Mouse (Mus musculus) myocyte (in vitro differentiated cells): ENCODE measurements at regions not wholly inside any gene's neighbourhood (a gene's known extent, or its start where the extent isn't known, plus 50 kb on each side); places are given as distances from the start of the nearest gene placed in this dataset.
"Not testable (repeated sequence)": the region's sequence is repeated elsewhere in the genome, so short reads cannot be mapped to it uniquely, and the experiment has no call there.

Experiments
- H3K27me3 ChIP-seq: one replicate; pipeline ENCODE4 v1.6.1; 2011; ENCODE audit not compliant: control insufficient read depth, insufficient read depth, insufficient read length
- H3K36me3 ChIP-seq: one replicate; pipeline ENCODE4 v1.6.1; 2011; ENCODE audit not compliant: control insufficient read depth, insufficient read depth
- H3K4me2 ChIP-seq: one replicate; pipeline ENCODE4 v1.6.1; 2011; ENCODE audit warnings: low read depth, control low read depth
- H3K4me3 ChIP-seq: one replicate; pipeline ENCODE4 v1.5.1; 2011; ENCODE audit warnings: mild to moderate bottlenecking, control low read depth, moderate library complexity
- H3K79me2 ChIP-seq: one replicate; pipeline ENCODE4 v1.6.1; 2011; ENCODE audit not compliant: control insufficient read depth, insufficient read depth
- H3ac ChIP-seq: one replicate; pipeline ENCODE4 v1.6.1; 2011; ENCODE audit not compliant: control insufficient read depth, insufficient read length
- CEBPB ChIP-seq: IDR thresholded peaks from 2 replicates; pipeline ENCODE4 v1.6.1; 2011; ENCODE audit warnings: mild to moderate bottlenecking, moderate library complexity; ENCODE audit not compliant: poor library complexity, insufficient read depth, severe bottlenecking
- E2F4 ChIP-seq: IDR thresholded peaks from one replicate; pipeline ENCODE4 v1.6.1; 2011; ENCODE audit warnings: mild to moderate bottlenecking, control low read depth, moderate library complexity; ENCODE audit not compliant: insufficient read depth
- MAX ChIP-seq: IDR thresholded peaks from one replicate; pipeline ENCODE4 v1.6.1; 2011; ENCODE audit warnings: low read depth, mild to moderate bottlenecking, control low read depth
- MYOD1 ChIP-seq, 3 experiments: IDR thresholded peaks; one replicate each; pipeline ENCODE4 v1.6.1; 2011; ENCODE audit warnings: control low read depth in 2 of 3, low read depth in 2 of 3, mild to moderate bottlenecking in 2 of 3, moderate library complexity in 1 of 3; ENCODE audit not compliant: insufficient read length in 2 of 3, control insufficient read depth in 1 of 3
- MYOG ChIP-seq, 3 experiments: IDR thresholded peaks; one replicate each; pipeline ENCODE4 v1.6.1; 2011; ENCODE audit warnings: control low read depth in 2 of 3, low read depth in 2 of 3, mild to moderate bottlenecking in 2 of 3; ENCODE audit not compliant: insufficient read length in 2 of 3, control insufficient read depth in 1 of 3, insufficient read depth in 1 of 3
- POLR2A ChIP-seq: IDR thresholded peaks from one replicate; pipeline ENCODE4 v1.6.1; 2011; ENCODE audit warnings: low read depth, mild to moderate bottlenecking, control low read depth, moderate library complexity; ENCODE audit not compliant: insufficient read length
- POLR2AphosphoS2 ChIP-seq: IDR thresholded peaks from one replicate; pipeline ENCODE4 v1.6.1; 2011; ENCODE audit warnings: low read depth, control low read depth; ENCODE audit not compliant: insufficient read length
- REST ChIP-seq: IDR thresholded peaks from one replicate; pipeline ENCODE4 v1.6.1; 2011; ENCODE audit warnings: mild to moderate bottlenecking, control low read depth, moderate library complexity; ENCODE audit not compliant: insufficient read depth, insufficient read length
- SRF ChIP-seq: IDR thresholded peaks from one replicate; pipeline ENCODE4 v1.6.1; 2011; ENCODE audit warnings: low read depth; ENCODE audit not compliant: control insufficient read depth, insufficient read length
- TCF12 ChIP-seq: IDR thresholded peaks from one replicate; pipeline ENCODE4 v1.6.1; 2011; ENCODE audit warnings: mild to moderate bottlenecking, control low read depth; ENCODE audit not compliant: poor library complexity, insufficient read depth, severe bottlenecking
- TCF3 ChIP-seq: IDR thresholded peaks from one replicate; pipeline ENCODE4 v1.6.1; 2011; ENCODE audit warnings: low read depth, control low read depth; ENCODE audit not compliant: insufficient read length
- USF1 ChIP-seq: IDR thresholded peaks from one replicate; pipeline ENCODE4 v1.6.1; 2011; ENCODE audit warnings: low read depth, mild to moderate bottlenecking, control low read depth, moderate library complexity

DNA sequence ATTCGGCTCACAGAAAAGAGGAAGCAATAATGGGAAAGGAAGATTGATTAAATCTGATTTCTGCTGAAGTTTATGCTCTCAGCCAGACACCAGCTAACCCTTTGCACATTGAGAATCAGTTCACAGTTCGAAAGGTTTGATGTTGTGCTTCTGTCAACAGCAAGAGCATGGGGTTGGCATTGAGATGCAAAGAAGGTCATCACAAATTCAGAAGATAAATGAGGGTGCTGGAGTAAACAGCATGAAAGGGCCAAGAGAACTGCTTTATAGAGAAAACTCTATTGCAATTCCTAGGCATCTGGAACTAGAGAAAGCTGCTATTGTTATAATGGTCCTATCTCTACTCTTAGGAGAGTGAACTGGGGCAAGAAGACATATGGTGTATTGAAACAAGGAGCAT, 250.8 kb downstream of the Rab38 start:
- H3K4me3 ChIP-seq, result no peak overlapping the region

GRCm38 (mm10) chr7:88721031-88721430, 291.0 kb downstream of the Rab38 start:
- H3K27me3 ChIP-seq, H3K79me2 ChIP-seq, H3K36me3 ChIP-seq, H3K4me3 ChIP-seq, H3ac ChIP-seq, H3K4me2 ChIP-seq: not testable (repeated sequence)

More for the DNA sequence above, 250.8 kb downstream of the Rab38 start:
- H3ac ChIP-seq, result no peak overlapping the region
- H3K36me3 ChIP-seq, result no peaks in the 10 kb centered on the region
- H3K4me2 ChIP-seq, result no peak overlapping the region
- TF ChIP-seq REST, result no peak
- TF ChIP-seq MAX, result no peak
- no peak for TF ChIP-seq POLR2A
- no peak for TF ChIP-seq TCF3
- no peak for TF ChIP-seq MYOD1 (IDR thresholded peaks at IDR 0.05; ENCODE audit: control insufficient read depth in 1 of 3, insufficient read length in 2 of 3, low read depth in 2 of 3)
- TF ChIP-seq MYOG (IDR thresholded peaks at IDR 0.05; ENCODE audit: control insufficient read depth in 1 of 3, insufficient read depth in 1 of 3, insufficient read length in 2 of 3, low read depth in 2 of 3), result no peak
- TF ChIP-seq TCF12, result no peak
- TF ChIP-seq POLR2AphosphoS2, result no peak
- no peak for TF ChIP-seq E2F4
- TF ChIP-seq SRF, result no peak
- no peak for TF ChIP-seq CEBPB
- TF ChIP-seq USF1, result no peak
- no peaks in the 10 kb centered on the region for H3K27me3 ChIP-seq
- H3K79me2 ChIP-seq, result no peaks in the 10 kb centered on the region

DNA sequence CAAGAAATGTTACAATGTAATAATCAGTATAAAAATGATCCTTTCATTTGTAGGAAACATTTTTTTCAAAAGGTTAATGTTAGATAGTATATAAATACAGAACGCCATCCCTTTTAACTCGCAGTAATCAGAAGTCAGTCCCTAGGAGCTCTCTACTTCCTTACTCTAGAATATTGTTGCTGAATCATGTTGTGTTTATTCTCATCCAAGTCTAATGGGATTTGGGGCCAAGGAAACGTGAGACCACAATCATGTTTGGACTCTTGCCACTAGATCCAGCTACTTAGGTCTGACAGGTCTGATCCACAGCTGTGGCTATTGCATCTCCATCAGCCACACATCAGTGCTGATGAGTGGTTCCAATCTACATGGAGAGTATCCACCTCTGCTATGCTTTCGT, 304.4 kb downstream of the Rab38 start:
- Histone ChIP-seq H3K36me3 (no peaks in the 10 kb centered on the region), H3K4me2 (no peak overlapping the region), H3K79me2 (no peaks in the 10 kb centered on the region), H3K4me3 (no peak overlapping the region), H3K27me3 (no peaks in the 10 kb centered on the region), H3ac (no peak overlapping the region)
- TF ChIP-seq TCF12 (no peak), SRF (no peak), REST (no peak), POLR2A (no peak), USF1 (no peak), E2F4 (no peak), MYOD1 (IDR thresholded peaks at IDR 0.05; ENCODE audit: control insufficient read depth in 1 of 3, insufficient read length in 2 of 3, low read depth in 2 of 3) (no peak), TCF3 (no peak), CEBPB (no peak), MAX (no peak), MYOG (IDR thresholded peaks at IDR 0.05; ENCODE audit: control insufficient read depth in 1 of 3, insufficient read depth in 1 of 3, insufficient read length in 2 of 3, low read depth in 2 of 3) (no peak), POLR2AphosphoS2 (no peak)

GRCm38 (mm10) chr7:88735768-88736167, 305.7 kb downstream of the Rab38 start:
- H3K27me3 ChIP-seq, result no peaks in the 10 kb centered on the region
- H3ac ChIP-seq, result no peak overlapping the region
- H3K79me2 ChIP-seq, result no peaks in the 10 kb centered on the region
- no peak overlapping the region for H3K4me3 ChIP-seq
- H3K4me2 ChIP-seq, result peak overlapping the region; percentile 45
- H3K36me3 ChIP-seq, result no peaks in the 10 kb centered on the region
- no peak for TF ChIP-seq MYOD1 (IDR thresholded peaks at IDR 0.05; ENCODE audit: control insufficient read depth in 1 of 3, insufficient read length in 2 of 3, low read depth in 2 of 3)
- no peak for TF ChIP-seq TCF12
- TF ChIP-seq REST, result no peak
- no peak for TF ChIP-seq E2F4
- no peak for TF ChIP-seq MYOG (IDR thresholded peaks at IDR 0.05; ENCODE audit: control insufficient read depth in 1 of 3, insufficient read depth in 1 of 3, insufficient read length in 2 of 3, low read depth in 2 of 3)
- TF ChIP-seq SRF, result no peak
- TF ChIP-seq POLR2AphosphoS2, result no peak
- no peak for TF ChIP-seq MAX
- no peak for TF ChIP-seq USF1
- TF ChIP-seq TCF3, result no peak
- TF ChIP-seq POLR2A, result no peak
- no peak for TF ChIP-seq CEBPB

GRCm38 (mm10) chr7:88777371-88777770, 347.3 kb downstream of the Rab38 start:
- TF ChIP-seq MYOD1 (IDR thresholded peaks at IDR 0.05; ENCODE audit: control insufficient read depth in 1 of 3, insufficient read length in 2 of 3, low read depth in 2 of 3), result no peak
- TF ChIP-seq POLR2AphosphoS2, result no peak
- TF ChIP-seq TCF3, result no peak
- no peak for TF ChIP-seq POLR2A
- TF ChIP-seq MYOG (IDR thresholded peaks at IDR 0.05; ENCODE audit: control insufficient read depth in 1 of 3, insufficient read depth in 1 of 3, insufficient read length in 2 of 3, low read depth in 2 of 3), result no peak
- TF ChIP-seq USF1, result no peak
- no peak for TF ChIP-seq E2F4
- no peak for TF ChIP-seq CEBPB
- no peak for TF ChIP-seq MAX
- no peak for TF ChIP-seq TCF12
- H3K79me2 ChIP-seq, result no peaks in the 10 kb centered on the region

More at GRCm38 (mm10) chr7:88777371-88777770, 347.3 kb downstream of the Rab38 start:
- no peak overlapping the region for H3K4me3 ChIP-seq
- H3K36me3 ChIP-seq, result no peaks in the 10 kb centered on the region
- no peak overlapping the region for H3ac ChIP-seq
- no peak overlapping the region for H3K4me2 ChIP-seq
- no peaks in the 10 kb centered on the region for H3K27me3 ChIP-seq
